Mouse (Mus musculus) urinary bladder, adult 2 months (tissue): ENCODE results near the gene Pds5b. TPM values are rescaled to one million over a fixed set of nuclear protein-coding genes. Genes with fewer than 3 reads are reported as not detected.
"Not testable (repeated sequence)": the region's sequence is repeated elsewhere in the genome, so short reads cannot be mapped to it uniquely, and the experiment has no call there.

Source experiments
- DNase-seq: peaks from one replicate; pipeline ENCODE4 v3.0.0; 2022; ENCODE audit warnings: low spot score
- polyA plus RNA-seq: library from polyadenylated mRNA; depleted of rRNA; stranded (reverse); fragments of >200 nt; gene quantifications from 2 replicates; pipeline ENCODE4 v1.2.3, GENCODE M21; 2012

Pds5b gene
- polyA plus RNA-seq, 1 experiment, result 15.6 TPM

DNA sequence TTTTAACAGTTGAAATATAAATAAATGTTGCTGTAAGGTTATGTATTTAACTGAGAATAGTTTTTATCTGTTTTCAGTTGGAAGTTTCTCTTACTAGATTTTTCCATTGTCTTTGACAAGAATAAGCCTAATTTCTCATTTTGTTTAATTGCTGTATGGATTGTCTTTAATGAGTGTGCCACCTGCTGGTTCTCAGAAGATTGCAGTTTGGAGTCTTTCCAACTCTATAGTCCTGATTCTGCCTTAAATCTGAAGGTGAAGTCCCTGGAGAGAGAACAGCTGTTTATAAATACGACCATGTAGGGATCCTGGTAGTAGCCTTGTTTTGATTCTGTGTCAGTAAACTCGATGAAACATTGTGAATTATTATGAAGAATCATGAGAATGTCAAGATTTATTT, 29.2 kb downstream of the Pds5b start:
- no peak for DNase-seq

DNA sequence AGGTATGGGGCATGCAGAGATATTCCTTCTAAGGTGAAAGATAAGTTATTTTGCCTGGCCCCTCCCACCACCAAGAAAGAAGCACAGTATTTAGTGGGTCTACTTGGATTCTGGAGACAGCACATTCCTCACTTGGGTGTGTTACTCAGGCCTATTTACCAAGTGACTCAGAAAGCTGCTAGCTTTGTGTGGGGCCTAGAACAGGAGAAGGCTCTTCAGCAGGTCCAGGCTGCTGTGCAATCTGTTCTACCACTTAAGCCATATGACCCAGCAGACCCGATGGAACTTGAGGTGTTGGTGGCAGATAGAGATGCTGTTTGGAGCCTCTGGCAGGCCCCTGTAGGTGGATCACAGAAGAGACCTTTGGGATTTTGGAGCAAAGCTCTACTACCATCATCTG, 33.1 kb downstream of the Pds5b start:
- not testable (repeated sequence) for DNase-seq

DNA sequence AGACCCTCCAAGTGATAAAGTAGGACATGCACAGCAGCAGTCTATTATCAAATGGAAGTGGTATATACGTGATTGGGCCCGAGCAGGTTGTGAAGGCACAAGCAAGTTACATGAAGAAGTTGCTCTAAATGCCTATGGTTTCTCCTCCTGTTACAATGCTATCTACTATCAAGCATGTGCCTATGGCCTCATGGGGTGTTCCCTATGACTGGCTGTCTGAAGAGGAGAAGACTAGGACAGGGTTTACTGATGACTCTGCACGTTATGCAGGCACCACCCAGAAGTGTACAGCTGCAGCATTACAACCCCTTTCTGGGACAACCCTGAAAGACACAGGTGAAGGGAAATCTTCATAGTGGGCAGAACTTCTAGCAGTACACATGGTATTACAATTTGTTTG, 33.6 kb downstream of the Pds5b start:
- DNase-seq, result not testable (repeated sequence)

DNA sequence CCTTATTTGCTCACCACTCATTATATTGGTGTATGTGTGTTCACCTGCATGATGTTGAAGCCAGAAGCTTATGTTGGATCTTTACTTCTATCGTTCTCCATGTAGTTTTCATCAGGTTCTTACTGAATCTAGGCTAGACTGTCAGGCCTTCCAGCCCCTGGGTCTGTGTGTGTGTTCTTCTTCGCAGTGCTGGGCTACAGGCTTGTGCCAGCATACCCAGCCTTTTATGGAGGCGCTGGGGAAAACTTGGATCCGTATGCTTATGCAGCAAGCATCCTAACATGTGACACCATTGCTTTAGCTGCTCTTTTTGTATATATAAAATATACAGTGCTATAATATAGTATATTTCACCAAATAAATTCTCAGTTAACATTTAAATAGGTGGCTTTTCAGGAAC, 38.0 kb downstream of the Pds5b start:
- DNase-seq, result no peak

DNA sequence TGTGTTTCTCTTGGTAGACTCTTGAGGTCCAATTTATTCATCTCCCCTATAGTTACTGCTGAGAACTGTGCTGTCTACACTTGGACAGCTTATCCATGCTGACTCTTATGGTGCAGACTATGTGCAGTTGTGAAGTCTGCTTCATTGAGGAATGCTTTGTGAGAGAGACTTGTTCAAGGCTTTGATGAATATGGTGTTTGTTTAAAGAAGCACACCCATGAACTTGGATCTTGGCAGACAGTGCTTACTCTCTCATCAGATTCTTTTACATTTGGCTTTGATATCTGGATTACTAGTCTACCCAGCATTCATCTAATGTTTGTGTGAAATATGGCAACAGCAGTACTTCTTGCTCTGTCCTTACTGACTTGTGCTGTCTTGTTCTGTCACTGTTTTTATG, 39.9 kb downstream of the Pds5b start:
- no peak for DNase-seq

DNA sequence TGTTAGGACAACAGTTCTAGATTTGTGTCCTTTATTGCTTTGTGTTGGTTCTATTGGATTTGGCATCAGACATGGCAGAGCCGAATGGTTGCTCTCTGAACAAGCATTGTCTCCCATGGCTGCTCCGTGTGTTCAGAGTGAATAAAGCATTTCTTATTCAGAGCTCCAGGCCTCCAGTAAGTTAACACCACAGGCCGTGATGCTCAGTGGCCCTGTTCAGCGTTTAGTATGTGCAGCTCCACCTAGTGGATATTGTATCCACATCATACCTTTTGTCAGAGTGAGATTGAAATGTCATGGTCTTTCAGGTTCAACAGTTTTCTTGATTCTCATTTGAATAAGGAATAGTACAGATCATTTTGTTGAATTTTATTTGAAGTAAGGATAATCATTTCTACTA, 44.2 kb downstream of the Pds5b start:
- DNase-seq, result no peak

DNA sequence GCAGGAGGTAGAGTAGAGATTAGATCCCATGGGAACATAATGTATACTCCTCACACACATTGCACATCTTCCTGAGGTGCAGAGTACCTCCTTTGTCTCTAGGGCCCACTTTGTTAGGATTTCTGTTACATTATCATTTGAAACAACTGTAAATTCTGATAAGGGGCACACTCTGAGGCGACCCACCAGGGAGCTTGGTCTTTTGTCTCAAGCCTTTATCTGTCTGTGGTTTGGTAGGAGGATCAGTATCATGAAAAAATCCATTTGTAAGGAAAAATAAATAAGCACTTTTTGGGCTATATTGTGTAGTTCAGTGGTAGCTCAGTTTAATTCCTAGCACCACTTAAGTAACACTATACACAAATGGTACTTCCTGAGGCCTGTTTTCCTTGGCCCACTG, 51.1 kb downstream of the Pds5b start:
- DNase-seq, result no peak

DNA sequence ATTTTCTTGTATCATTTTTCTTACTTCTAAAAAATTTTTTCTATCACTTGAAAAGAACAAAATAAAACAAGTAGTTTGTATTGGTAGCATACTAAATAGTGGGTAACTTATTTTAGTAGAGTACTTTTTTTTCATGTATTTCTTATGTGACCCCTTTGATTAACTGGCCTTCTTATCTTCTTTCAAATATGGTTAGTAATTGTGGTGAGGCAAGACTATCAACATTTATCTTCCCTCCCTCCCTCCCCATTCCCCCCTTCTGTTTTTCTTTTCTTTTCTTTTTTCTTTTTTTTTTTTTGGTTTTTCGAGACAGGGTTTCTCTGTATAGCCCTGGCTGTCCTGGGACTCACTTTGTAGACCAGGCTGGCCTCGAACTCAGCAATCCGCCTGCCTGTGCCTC, 63.5 kb downstream of the Pds5b start:
- not testable (repeated sequence) for DNase-seq

DNA sequence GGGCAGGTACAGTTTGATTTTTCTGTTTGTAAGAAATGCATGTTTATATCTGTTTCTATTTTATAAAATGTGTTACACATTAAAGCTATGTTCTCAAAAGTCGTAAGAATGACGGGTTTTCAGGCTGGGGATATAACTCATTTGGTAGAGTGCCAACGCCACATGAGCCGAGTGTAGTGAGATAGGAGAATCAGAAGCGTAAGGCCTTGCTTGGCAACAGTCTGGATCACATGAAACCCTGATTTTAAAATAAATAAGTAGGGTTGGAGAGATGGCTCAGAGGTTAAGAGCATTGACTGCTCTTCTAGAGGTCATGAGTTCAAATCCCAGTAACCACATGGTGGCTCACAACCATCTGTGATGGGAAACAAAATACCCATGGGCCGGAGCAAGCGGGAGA, 65.8 kb downstream of the Pds5b start:
- DNase-seq, result no peak

DNA sequence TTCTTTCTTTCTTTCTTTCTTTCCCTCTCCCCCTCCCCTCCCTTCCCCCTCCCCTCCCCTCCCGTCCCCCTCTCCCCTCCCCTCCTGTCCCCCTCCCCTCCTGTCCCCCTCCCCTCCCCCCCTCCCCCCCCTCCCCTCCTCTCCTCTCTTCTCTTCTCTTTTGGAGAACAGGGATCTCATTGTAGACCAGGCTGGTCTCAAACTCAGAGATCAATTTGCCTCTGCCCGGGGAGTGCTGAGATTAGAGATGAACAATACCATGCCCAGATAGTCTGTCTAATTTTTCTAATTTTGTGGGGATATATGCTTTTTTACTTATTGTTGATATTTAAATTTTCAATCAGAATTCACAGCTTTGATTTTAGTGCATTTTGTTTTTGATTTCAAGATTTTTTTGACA, 67.1 kb downstream of the Pds5b start:
- DNase-seq, result no peak

DNA sequence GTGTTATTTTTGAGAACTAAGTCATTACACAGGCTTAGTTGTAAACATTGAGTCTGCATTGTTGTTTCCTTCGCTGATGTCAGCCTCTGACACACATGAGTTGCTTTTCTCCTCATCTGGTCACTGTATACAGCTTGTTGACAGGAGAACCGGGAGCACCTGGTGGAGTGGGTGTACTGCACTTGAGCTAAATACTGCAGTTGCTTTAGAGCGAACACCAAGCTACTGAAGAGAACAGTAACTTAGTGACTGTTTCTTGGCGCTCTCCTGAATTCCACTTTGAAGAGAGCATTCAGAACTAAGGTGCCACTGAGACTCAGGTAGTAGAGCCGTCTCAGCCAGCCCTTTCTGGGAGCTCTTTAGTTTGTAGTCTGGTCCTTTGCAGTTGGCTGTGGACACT, 83.1 kb downstream of the Pds5b start:
- DNase-seq, result no peak

DNA sequence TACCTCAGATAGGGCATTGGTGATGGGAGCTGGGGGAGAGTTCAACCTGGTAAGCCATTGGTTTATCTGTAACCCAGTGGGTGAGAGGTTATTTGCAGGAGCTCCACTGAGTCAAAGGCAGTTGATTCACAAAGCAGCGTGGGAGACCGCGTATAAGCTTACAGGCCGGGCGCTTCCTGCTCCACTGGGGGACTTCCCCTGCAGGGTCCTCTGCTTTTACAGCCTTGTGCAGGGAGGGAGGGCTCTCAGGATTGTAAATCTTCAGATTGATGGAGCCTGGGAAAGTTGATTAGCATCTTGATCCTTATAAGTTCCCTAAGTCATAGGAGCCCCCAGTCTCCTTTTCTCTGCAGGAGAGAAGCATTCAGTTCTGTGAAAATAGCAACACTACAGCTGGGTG, 98.9 kb downstream of the Pds5b start:
- DNase-seq, result no peak

DNA sequence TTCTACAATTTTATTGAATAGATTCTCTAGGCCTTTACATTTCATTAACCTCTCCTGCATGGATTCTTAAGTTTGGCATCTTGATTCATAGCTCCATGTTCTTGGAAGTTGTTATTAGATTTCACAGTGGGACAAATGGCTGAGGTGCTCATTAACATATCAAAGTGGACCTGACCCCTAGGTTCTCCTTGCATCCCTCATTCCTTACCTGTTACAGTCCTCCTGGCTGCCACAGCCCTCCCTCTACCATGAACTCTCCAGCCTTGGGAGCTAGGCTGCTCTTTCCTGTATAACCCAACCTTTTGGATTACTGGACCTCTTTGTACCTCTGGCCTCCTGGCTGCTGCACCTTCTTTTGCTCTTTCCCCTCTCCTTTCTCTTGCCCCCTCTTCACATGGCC, 99.5 kb downstream of the Pds5b start:
- DNase-seq, result no peak

DNA sequence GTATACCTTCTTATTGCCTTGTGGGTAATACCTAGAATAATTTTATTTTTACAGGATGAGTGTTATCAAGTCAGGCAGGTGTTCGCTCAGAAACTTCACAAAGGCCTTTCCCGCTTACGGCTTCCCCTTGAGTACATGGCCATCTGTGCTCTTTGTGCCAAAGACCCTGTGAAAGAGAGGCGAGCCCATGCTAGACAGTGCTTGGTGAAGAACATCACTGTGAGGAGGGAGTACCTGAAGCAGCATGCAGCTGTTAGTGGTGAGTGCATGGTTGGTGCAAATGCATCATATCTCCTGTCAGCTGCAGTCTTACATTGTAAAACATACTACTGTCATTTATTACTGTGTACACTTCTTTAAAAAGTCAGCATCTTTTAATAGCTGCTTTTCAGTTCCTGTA, 114.7 kb downstream of the Pds5b start:
- DNase-seq, result no peak

DNA sequence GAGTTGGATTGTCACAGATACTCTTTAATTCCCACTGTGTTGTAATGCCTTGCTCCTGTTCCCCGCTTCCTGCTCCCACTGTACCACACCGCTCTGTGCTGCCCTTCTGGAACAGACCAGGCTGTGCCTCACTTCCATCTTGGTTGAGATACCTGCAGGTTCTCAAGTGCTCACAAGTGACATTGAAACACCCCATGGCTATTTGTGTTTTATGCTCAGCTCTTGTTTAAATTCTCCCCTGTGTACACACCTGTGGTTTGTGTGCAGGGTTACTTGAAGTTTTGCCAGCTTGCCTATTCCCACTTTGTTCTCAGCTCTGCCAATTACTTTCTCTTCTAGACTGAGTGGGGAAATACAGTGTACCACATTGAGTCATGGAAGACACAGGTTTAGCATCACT, 115.5 kb downstream of the Pds5b start:
- no peak for DNase-seq

DNA sequence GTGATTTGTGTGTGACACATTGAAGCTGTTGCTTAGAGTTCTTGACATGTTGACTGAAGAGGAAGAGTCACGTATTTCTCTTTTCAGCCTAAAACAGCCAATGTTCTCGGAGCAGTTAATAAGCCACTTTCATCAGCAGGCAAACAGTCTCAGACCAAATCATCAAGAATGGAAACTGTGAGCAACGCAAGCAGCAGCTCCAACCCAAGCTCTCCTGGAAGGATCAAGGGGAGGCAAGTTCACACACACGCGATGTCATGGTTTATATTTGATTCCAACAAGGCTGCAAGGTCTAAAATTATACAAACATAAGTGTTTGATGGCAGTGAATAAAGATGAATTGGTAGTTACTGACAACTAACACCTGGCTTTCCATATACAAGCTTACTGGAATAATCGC, 120.6 kb downstream of the Pds5b start:
- DNase-seq, result no peak

DNA sequence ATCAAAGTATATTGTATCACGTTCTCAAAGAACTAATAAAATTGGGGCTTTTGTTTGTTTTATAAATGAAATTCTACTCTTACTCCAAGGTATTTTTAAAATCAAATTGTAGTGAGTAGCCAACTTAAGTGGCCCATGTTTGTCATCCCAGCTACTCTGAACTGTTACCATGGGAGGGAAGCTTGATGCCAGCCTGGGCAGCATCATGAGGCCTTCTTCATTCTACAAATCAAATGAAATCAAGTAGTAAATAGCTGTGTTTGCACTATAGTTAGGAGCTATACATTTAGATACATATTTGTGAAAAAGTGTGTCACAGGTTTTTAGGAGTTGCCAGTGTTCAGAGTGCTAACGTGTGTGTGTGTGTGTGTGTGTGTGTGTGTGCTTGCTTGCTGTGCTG, 126.5 kb downstream of the Pds5b start:
- DNase-seq, result no peak

DNA sequence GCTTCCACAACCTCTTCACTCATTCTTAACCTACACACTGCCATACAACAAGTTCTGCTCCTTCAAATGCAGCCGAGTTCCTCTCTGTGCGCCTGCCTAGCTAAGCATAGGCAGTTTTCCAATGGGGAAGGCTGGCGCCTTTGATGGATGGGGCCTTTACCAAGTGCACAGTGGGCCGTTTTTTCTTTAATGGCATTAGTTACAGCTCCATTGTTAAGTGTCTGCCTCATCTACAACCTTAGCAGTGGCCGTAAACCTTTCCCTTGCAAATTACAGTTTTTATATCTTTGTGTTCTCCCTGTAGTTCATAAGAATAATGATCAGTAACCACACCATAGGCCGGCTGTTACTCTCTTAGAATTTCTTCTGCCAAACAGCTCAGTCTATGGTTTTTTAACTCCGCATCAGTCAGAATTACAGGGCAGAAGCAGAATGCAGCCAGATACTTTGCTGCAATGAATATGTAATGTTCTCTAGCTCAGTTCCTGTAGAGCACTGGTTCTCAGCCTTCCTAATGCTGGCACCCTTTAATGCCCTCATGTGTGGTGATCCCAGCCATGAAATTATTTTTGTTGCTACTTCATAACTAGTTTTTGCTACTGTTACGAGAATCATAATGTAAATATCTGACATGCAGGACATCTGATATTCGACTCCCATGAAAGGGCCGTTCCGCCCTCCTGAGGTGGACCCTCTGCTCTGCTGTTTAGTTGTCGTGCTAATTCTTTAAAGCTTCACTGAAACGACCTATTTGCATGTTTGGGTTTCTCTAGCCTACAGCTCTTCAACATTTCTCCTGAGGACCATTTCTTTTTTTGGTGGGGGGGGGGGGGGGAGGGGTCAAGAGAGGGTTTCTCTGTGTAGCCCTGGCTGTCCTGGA, 140.8 kb downstream of the Pds5b start:
- no peak for DNase-seq

DNA sequence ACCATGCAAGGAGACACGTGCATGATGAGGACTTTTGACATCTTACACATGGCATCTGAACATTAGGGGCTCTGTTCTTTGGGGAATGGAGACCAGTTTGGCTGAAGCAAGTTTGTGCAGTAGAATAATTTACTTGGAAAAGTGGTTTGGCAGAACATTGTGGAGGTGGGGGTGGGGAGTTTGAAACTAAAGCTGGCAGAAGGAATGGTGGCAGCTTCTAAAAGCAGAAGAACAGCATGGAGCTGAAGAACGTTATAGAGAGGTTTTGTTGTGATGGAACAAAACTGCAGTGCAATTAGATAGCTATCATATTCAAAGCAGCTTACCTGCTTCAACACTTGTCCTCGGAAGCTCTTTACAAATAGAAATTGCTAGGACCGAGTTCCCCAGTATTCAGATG, 141.9 kb downstream of the Pds5b start:
- no peak for DNase-seq

DNA sequence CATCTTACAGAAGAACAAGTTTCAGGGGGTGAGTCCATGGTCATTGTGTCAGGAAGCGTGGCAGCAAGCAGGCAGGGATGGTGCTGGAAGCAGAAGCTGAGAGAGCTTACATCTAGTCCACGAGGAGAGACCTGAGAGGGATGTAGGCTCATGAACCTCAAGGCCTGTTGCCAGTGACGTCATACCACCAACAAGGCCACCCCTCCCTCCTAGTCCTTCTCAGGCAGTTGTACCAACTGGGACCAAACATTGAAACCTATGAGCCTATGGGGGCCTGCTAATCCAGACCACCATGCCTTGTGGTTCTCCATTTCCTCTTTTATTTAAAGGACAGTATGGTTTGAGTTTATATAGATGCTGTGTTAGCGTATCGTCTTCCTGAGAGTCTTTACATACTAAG, 143.2 kb downstream of the Pds5b start:
- DNase-seq, result no peak

DNA sequence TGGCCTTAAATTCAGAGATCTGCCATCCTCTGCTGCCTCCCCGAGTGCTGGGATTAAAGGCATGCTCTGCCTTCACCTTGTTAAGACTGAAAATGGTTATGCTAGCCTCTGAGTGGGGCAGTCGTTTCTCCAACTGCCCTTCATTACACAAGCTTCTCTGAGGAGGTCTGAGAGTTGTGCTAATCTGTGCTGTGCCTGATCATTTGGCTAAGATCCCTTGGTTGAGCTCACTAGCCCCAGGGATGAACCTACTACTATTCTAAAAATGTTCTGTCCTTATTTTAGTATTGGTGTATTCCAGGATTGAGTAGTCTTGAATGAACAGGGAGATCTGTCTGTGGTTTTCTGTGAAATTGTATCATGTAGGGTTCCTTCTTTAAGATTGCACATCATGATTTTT, 144.5 kb downstream of the Pds5b start:
- no peak for DNase-seq

DNA sequence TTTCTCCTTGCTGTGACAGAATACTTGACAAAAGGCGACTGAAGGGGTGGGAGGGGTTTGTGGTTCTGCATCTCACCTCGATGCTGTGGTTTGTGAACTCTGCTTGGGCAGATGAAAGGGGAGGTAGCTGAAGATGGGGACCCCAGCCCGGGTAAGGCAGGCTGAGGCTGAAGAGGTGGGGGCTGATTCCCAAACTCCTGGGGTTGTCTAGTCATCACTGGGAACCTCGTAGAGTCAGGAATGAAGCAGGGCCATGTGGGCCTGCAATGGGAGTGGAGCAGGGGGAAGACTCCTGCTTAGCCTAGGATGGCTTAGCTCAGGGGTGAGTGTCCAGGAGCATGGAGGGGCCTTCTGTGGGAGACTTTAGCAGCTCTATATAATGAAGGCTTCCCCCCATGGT, 145.3 kb downstream of the Pds5b start:
- DNase-seq, result no peak

DNA sequence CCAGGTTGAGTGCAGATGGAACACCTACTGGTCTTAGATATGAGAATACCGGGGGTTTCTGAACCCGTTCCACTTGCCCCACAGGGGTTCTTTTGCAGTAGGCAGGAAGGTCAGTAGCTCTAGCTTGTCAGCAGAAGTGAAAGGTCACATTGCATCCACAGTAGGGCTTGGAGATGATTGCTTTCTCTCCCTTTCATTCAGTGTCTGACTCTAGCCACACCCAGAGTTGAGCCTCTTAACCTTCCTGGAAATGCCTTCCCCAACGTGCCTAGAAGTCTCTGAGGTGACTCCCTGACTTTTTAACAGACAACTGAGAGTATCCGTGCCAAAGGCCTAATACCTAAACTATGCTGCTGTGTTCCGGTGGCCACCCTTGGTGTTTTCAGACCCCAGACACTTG, 146.0 kb downstream of the Pds5b start:
- DNase-seq, result no peak

DNA sequence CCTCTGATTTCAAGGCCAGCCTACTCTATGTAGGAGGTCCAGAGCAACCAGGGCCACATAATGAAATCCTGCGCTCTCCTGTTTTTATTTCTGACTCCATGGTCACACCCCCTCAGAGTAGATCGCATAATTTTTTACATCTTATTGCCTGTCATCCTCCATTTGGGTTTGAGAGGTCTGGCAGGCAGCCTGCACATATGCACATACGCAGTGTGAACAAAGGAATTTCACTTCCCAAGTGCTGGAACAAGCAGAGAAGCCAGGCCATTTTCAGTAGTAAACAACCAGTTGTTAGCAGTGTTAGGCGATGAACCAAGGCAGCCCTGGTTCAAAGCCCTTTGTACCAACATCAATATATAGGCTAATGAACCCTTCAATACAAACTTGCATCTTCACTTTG, 147.6 kb downstream of the Pds5b start:
- no peak for DNase-seq
